In genomic region chr10:70099052-70099451, GRCm38 (mm10) we compare ENCODE assay signal across 9 mouse cellular contexts. TPM values are rescaled to one million over a fixed set of nuclear protein-coding genes. Genes with fewer than 3 reads are reported as not detected.
A peak's percentile ranks its signal among the peaks of the same experiment; 100 is the strongest.
DNase-seq lines count a peak whose midpoint lies in the region; ATAC-seq and TF ChIP-seq lines count a peak whose summit lies in the region.
"Had no signal": no experiment of that assay in that cellular context is flagged by ENCODE, and none has a peak within 500 bp of the region (broad histone marks: within the 10 kb centered on the region; RNA-seq: fewer than 3 reads in every experiment).

No protein-coding gene starts in this region.

- WGBS in neural tube, embryonic 11.5 days = 31% methylated on average over 8 of the region's 8 CpGs
- 19% methylated on average over 8 of the region's 8 CpGs for WGBS in liver, adult 2 months
- 87% methylated on average over 8 of the region's 8 CpGs for WGBS in thymus, adult 2 months

- peak overlapping the region; percentile 95 for H3K4me3 ChIP-seq in neural tube, embryonic 11.5 days (ENCODE audit: low read depth, low read length)
- H3K4me3 ChIP-seq in liver, adult 2 months (ENCODE audit: insufficient read depth, low read depth, low read length) = no peak overlapping the region
- no peak overlapping the region for H3K4me3 ChIP-seq in thymus, adult 2 months (ENCODE audit: control insufficient read depth, insufficient read depth, low read length)

- no peaks in the 10 kb centered on the region for H3K9me3 ChIP-seq in neural tube, embryonic 11.5 days (ENCODE audit: control insufficient read depth, low read length)

- TF ChIP-seq CTCF in liver, adult 2 months (IDR thresholded peaks at IDR 0.05; ENCODE audit: low read depth, low read length) = no peak
- no peak for TF ChIP-seq CTCF in thymus, adult 2 months (IDR thresholded peaks at IDR 0.05; ENCODE audit: borderline replicate concordance, control insufficient read depth, extremely low read depth, insufficient read depth, low read length, poor library complexity)

- H3K4me2 ChIP-seq in neural tube, embryonic 11.5 days (ENCODE audit: low read depth) = peak overlapping the region; percentile 89

- peaks cover 47% of the 10 kb centered on the region for H3K79me2 ChIP-seq in liver, adult 2 months (ENCODE audit: control insufficient read depth, insufficient read depth, low read length)

- peak; percentile 53 for DNase-seq in adrenal gland, adult 2 months
- DNase-seq in adrenal gland, postnatal 25 days = no peak
- no peak for DNase-seq in neural tube, embryonic 11.5 days (ENCODE audit: low spot score)
- DNase-seq in neural tube, embryonic 10.5 days (ENCODE audit: extremely low spot score, low spot score) = no peak
- peak; percentile 78 for DNase-seq in liver, adult 2 months (ENCODE audit: extremely low read depth, low read depth, low spot score)
- peak; percentile 73 for DNase-seq in yolk sac, embryonic 10.5 days (ENCODE audit: low spot score)
- DNase-seq in thymus, adult 2 months = no peak
- DNase-seq in thymus, postnatal 10 days (ENCODE audit: low spot score in 2 of 2) = no peak

- no peaks in the 10 kb centered on the region for H3K27me3 ChIP-seq in neural tube, embryonic 11.5 days (ENCODE audit: control insufficient read depth, insufficient read depth, low read length)
- no peaks in the 10 kb centered on the region for H3K27me3 ChIP-seq in liver, adult 2 months (ENCODE audit: control insufficient read depth, insufficient read depth, low read length)
- H3K27me3 ChIP-seq in thymus, adult 2 months (ENCODE audit: control insufficient read depth, insufficient read depth, low read length) = no peaks in the 10 kb centered on the region

- no peaks in the 10 kb centered on the region for H3K36me3 ChIP-seq in neural tube, embryonic 11.5 days (ENCODE audit: control insufficient read depth, insufficient read depth, low read length)
- H3K36me3 ChIP-seq in liver, adult 2 months (ENCODE audit: control insufficient read depth, insufficient read depth, low read length) = no peaks in the 10 kb centered on the region
- H3K36me3 ChIP-seq in thymus, adult 2 months (ENCODE audit: control insufficient read depth, insufficient read depth, low read length) = no peaks in the 10 kb centered on the region

- H3K27ac ChIP-seq in neural tube, embryonic 11.5 days (ENCODE audit: low read depth, low read length) = no peak overlapping the region
- no peak overlapping the region for H3K27ac ChIP-seq in liver, adult 2 months (replicated peaks; ENCODE audit: insufficient read depth, low read depth, low read length)
- no peak overlapping the region for H3K27ac ChIP-seq in thymus, adult 2 months (ENCODE audit: control insufficient read depth, insufficient read depth, low read length)
- H3K27ac ChIP-seq: macrophage had no signal

- H3K4me1 ChIP-seq in neural tube, embryonic 11.5 days (ENCODE audit: control insufficient read depth, insufficient read depth, low read length) = peaks cover 18% of the 10 kb centered on the region
- H3K4me1 ChIP-seq in liver, adult 2 months (ENCODE audit: control insufficient read depth, insufficient read depth, low read length) = peaks cover 17% of the 10 kb centered on the region
- peaks cover 20% of the 10 kb centered on the region for H3K4me1 ChIP-seq in thymus, adult 2 months (replicated peaks; ENCODE audit: control insufficient read depth, insufficient read depth, low read length)

- ATAC-seq in neural tube, embryonic 11.5 days (ENCODE audit: insufficient read depth, low FRiP score, low TSS enrichment) = no peak

- TF ChIP-seq POLR2A in liver, adult 2 months (IDR thresholded peaks at IDR 0.05; ENCODE audit: extremely low read depth, insufficient read depth, low read length) = no peak
- no peak for TF ChIP-seq POLR2A in thymus, adult 2 months (IDR thresholded peaks at IDR 0.05; ENCODE audit: control insufficient read depth, extremely low read depth, insufficient read depth, low read length, poor library complexity)

- H3K9ac ChIP-seq in neural tube, embryonic 11.5 days (ENCODE audit: low read length) = peak overlapping the region; percentile 94
- no peak overlapping the region for H3K9ac ChIP-seq in liver, adult 2 months (ENCODE audit: low read depth, low read length)

RNA-seq across cellular contexts. Expression of gene Ccdc6, which starts 2.1 kb away (rescaled TPM):
- 10 to 100 TPM; 42.0 to 94.0 TPM for total RNA-seq in adrenal gland, adult 2 months (2021)
- 19.7 and 22.0 TPM in 2 replicates for polyA plus RNA-seq in adrenal gland, adult 2 months (2012; rRNA removed)
- total RNA-seq in adrenal gland, postnatal 25 days (2021) = 50.0 and 67.8 TPM in 2 replicates
- 21.6 and 23.4 TPM in 2 replicates for polyA plus RNA-seq in neural tube, embryonic 11.5 days (2014; fragmentation: Nextera tagmentation; extraction: Ambion mirVana)
- 8.4 and 10.1 TPM in 2 replicates for total RNA-seq in liver, adult 2 months (2014; rRNA removed)
- 10.5 and 10.7 TPM in 2 replicates for polyA plus RNA-seq in liver, adult 2 months (2012; rRNA removed)
- 45.5 and 48.0 TPM in 2 replicates for polyA plus RNA-seq in thymus, adult 2 months (2012; rRNA removed)

Comparison
In these comparisons a context has a peak if more than half of its experiments do, and no peak if none do; other contexts are left out.
1. DNase-seq: peak in adrenal gland, adult 2 months (single experiment), liver, adult 2 months (single experiment) and yolk sac, embryonic 10.5 days (single experiment); none in adrenal gland, postnatal 25 days (single experiment), neural tube, embryonic 11.5 days (single experiment), neural tube, embryonic 10.5 days (single experiment), thymus, adult 2 months (single experiment) and thymus, postnatal 10 days (0 of 2).